Mouse (Mus musculus) midbrain, embryonic 16.5 days (tissue): Measurements from ENCODE around the gene Chtop. TPM values are rescaled to one million over a fixed set of nuclear protein-coding genes. Genes with fewer than 3 reads are reported as not detected.

Experiments
- ATAC-seq: fragments of 200-750 bp; cut with Nextera tagmentation; 2 replicates; pipeline ENCODE4 v1.8.0; 2017; ENCODE audit warnings: moderate TSS enrichment
- H3K27ac ChIP-seq: fragments of 300-500 bp; sonication (generic); 2 replicates; pipeline ENCODE4 v1.5.1; 2014; ENCODE audit warnings: mild to moderate bottlenecking, low read length, mixed read lengths
- H3K27me3 ChIP-seq: fragments of 300-500 bp; sonication (generic); 2 replicates; pipeline ENCODE4 v1.6.1; 2014; ENCODE audit warnings: low read depth, low read length, mixed read lengths; ENCODE audit not compliant: control insufficient read depth, insufficient read depth
- H3K36me3 ChIP-seq: fragments of 300-500 bp; sonication (generic); 2 replicates; pipeline ENCODE4 v1.6.1; 2014; ENCODE audit warnings: mild to moderate bottlenecking, low read length, moderate library complexity, mixed read lengths; ENCODE audit not compliant: control insufficient read depth, insufficient read depth
- H3K4me1 ChIP-seq: fragments of 300-500 bp; sonication (generic); 2 replicates; pipeline ENCODE4 v1.6.1; 2014; ENCODE audit warnings: mild to moderate bottlenecking, low read length, mixed read lengths; ENCODE audit not compliant: control insufficient read depth, insufficient read depth
- H3K4me2 ChIP-seq: fragments of 300-500 bp; sonication (generic); 2 replicates; pipeline ENCODE4 v1.6.1; 2014; ENCODE audit warnings: mild to moderate bottlenecking, low read length, mixed read lengths
- H3K4me3 ChIP-seq: fragments of 300-500 bp; sonication (generic); 2 replicates; pipeline ENCODE4 v1.5.1; 2014; ENCODE audit warnings: low read depth, mild to moderate bottlenecking, low read length, moderate library complexity, mixed read lengths
- H3K9ac ChIP-seq: fragments of 300-500 bp; sonication (generic); 2 replicates; pipeline ENCODE4 v1.6.1; 2014; ENCODE audit warnings: low read depth, low read length, mixed read lengths
- H3K9me3 ChIP-seq: fragments of 300-500 bp; sonication (generic); replicated peaks from 2 replicates; pipeline ENCODE4 v1.6.1; 2014; ENCODE audit warnings: mild to moderate bottlenecking, low read length, mixed read lengths; ENCODE audit not compliant: control insufficient read depth, poor library complexity, severe bottlenecking
- WGBS: fragments of 180-500 bp; shearing (Covaris S2); extraction: QIAGEN DNeasy Blood & Tissue Kit; methylation state at CpG from one replicate; pipeline ENCODE4 v1.1.7; 2014; 5-methylcytosine and 5-hydroxymethylcytosine counted together
- polyA plus RNA-seq: library from polyadenylated mRNA; unstranded; fragments of >200 nt; fragmentation: Nextera tagmentation; extraction: Ambion mirVana; gene quantifications from 2 replicates; pipeline ENCODE4 v1.2.1, GENCODE M21; 2015

The Chtop gene
- polyA plus RNA-seq, 1 experiment from 2014 or later, result 167 TPM

DNA sequence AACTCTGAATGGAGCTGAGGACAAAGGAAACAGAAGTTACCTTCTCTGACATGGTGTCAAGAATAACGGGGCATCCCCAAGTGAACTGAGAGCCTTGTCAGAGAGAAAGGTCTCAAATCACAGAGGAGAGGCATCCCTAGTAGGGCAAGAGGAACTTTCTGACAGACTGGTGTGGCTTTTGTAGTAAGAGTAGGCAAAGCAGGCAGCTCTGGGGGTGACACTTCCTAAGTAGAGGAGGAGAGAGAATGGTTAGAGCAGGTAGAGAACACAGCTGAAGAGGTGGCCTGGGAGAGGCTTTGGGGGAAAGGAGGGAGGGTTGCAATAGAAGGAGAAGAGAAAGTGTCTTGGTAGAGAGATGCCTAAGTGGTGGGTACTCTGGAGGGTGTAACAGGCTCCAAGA is 26.1 kb upstream of the Chtop start:
- no peak overlapping the region for H3K4me2 ChIP-seq
- 68% methylated on average over 1 of the region's 1 CpGs for WGBS
- no peak for ATAC-seq
- no peaks in the 10 kb centered on the region for H3K36me3 ChIP-seq
- H3K9me3 ChIP-seq, result no peaks in the 10 kb centered on the region
- H3K9ac ChIP-seq, result no peak overlapping the region
- no peak overlapping the region for H3K4me3 ChIP-seq
- no peaks in the 10 kb centered on the region for H3K27me3 ChIP-seq
- no peaks in the 10 kb centered on the region for H3K4me1 ChIP-seq
- H3K27ac ChIP-seq, result no peak overlapping the region

DNA sequence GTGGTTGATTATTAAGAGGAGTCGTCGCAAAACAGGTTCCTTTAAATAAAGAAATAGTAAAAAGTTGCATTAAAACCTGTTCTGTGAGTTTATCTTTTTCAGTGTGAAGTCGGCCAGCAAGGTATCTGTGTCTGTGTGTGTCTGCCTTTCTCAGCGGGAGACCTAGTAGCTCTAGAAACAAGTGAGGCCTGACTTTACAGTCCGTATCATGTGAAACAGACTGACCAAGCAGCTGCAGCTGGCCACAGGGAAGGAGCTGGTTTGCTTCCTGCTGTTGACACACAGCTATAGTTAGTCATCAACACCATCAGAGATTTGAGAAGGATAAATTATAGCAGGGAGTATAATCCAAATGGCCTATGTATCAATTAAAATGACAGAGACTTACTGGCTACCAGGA is 22.4 kb upstream of the Chtop start:
- no peak overlapping the region for H3K4me2 ChIP-seq
- no peak for ATAC-seq
- H3K9me3 ChIP-seq, result no peaks in the 10 kb centered on the region
- no peak overlapping the region for H3K9ac ChIP-seq
- no peaks in the 10 kb centered on the region for H3K27me3 ChIP-seq
- H3K4me3 ChIP-seq, result no peak overlapping the region
- WGBS, result 80% methylated on average over 5 of the region's 5 CpGs
- no peak overlapping the region for H3K27ac ChIP-seq
- no peaks in the 10 kb centered on the region for H3K4me1 ChIP-seq
- H3K36me3 ChIP-seq, result no peaks in the 10 kb centered on the region

DNA sequence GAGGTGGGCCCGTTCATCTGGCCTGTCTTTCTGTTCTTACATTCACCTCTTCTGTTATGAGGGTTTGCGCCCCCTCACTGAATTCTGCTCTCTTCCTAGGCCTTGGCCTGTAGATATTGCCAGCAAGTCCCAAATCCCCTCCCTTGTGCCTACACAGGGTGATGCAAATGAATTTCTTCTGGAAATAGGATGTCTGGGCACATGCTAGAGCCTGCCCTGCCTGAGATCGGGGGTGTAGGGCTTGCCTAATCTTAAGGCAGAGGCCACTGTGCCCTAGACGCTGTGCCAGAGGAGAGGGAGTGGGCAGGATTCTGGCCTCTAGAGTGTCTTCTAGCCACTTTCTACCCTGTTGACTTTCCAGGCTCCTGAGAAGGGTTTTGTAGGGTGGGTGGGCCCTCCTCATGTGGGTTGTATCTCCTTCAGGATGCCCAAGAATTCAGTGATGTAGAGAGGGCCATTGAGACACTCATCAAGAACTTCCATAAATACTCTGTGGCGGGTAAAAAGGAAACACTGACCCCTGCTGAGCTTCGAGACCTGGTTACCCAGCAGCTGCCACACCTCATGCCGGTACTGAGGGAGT is 18.1 kb upstream of the Chtop start:
- Histone ChIP-seq H3K27me3 (no peaks in the 10 kb centered on the region), H3K27ac (no peak overlapping the region), H3K4me3 (no peak overlapping the region), H3K4me2 (no peak overlapping the region), H3K4me1 (no peaks in the 10 kb centered on the region), H3K36me3 (no peaks in the 10 kb centered on the region), H3K9me3 (no peaks in the 10 kb centered on the region), H3K9ac (no peak overlapping the region)
- ATAC-seq, result no peak
- WGBS, result 92% methylated on average over 7 of the region's 7 CpGs

DNA sequence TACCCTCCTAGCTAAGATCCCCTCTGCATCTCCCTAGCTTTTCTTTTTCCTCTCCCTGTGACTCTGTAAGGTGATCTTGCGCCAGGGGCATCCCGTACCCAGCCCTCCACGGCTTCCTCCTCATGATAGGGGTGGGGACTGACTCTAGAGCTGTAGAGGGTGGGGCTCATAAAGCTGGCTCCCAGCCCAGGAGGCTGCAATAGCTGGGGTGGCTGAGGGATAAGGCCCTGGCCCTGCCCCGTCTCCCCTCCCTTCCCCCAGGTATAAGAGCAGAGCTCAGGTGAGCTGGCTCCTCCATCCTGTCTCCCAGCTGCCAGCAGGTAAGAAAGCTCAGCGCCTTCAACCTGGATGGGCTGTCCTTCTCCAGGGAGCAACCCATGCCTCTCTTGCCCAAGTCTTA is 17.3 kb upstream of the Chtop start, which contains the start of gene S100a14:
Gene S100a14, plus strand, starts transcription at position 277 of the 400 bp plus-strand sequence.
- WGBS, result 86% methylated on average over 5 of the region's 5 CpGs
- no peak for ATAC-seq
- Histone ChIP-seq H3K9me3 (no peaks in the 10 kb centered on the region), H3K27ac (no peak within 1 kb of the TSS), H3K4me1 (no peaks in the 10 kb centered on the region), H3K9ac (no peak within 1 kb of the TSS), H3K4me3 (no peak within 1 kb of the TSS), H3K27me3 (no peaks in the 10 kb centered on the region), H3K4me2 (no peak within 1 kb of the TSS), H3K36me3 (no peaks in the 10 kb centered on the region)

DNA sequence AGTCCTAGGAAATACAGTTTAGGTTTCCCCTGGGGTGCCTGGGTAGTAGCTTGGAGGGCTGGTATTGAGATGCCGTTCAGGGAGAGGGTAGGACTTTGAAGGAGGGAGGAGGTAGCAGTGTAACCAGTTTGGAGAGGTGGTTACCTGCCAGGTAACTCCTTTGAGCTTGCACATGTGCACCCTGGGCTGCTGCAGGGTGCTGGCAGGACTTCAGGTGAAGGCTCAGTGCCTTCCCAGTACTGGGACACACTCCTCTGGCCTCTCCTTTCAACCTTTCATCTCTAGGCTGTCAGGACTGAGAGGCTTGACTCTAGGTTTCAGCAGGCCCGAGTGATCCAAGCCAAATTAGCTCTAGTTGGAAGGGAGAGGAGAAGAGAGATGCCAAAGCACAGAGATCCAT is 16.8 kb upstream of the Chtop start:
- Histone ChIP-seq H3K27me3 (no peaks in the 10 kb centered on the region), H3K4me1 (no peaks in the 10 kb centered on the region), H3K9ac (no peak overlapping the region), H3K9me3 (no peaks in the 10 kb centered on the region), H3K36me3 (no peaks in the 10 kb centered on the region), H3K4me2 (no peak overlapping the region), H3K4me3 (no peak overlapping the region), H3K27ac (no peak overlapping the region)
- ATAC-seq, result no peak
- WGBS, result 79% methylated on average over 2 of the region's 2 CpGs

DNA sequence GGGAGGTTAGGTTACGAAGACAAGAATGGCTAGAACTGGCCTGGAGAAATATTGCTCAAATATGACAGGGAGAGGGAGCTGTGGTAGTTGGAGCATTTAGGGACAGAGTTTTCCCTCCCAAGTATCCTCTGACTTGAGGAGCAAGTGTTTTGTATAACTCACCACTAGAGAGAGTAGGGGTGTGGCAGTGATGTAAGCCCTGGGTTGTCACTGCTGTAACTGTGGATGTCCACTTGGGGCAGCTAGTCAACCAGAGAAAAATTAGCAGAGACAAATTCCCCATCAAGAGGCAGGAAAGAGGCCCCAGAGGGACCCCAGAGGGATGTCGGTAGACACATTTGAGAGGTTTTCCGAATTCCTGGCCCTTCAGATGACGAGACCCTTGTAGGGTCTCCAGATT is 16.1 kb upstream of the Chtop start:
- H3K36me3 ChIP-seq, result no peaks in the 10 kb centered on the region
- H3K9me3 ChIP-seq, result no peaks in the 10 kb centered on the region
- no peaks in the 10 kb centered on the region for H3K4me1 ChIP-seq
- H3K4me2 ChIP-seq, result no peak overlapping the region
- no peak overlapping the region for H3K27ac ChIP-seq
- no peak for ATAC-seq
- no peaks in the 10 kb centered on the region for H3K27me3 ChIP-seq
- H3K4me3 ChIP-seq, result no peak overlapping the region
- H3K9ac ChIP-seq, result no peak overlapping the region
- WGBS, result 69% methylated on average over 4 of the region's 4 CpGs

DNA sequence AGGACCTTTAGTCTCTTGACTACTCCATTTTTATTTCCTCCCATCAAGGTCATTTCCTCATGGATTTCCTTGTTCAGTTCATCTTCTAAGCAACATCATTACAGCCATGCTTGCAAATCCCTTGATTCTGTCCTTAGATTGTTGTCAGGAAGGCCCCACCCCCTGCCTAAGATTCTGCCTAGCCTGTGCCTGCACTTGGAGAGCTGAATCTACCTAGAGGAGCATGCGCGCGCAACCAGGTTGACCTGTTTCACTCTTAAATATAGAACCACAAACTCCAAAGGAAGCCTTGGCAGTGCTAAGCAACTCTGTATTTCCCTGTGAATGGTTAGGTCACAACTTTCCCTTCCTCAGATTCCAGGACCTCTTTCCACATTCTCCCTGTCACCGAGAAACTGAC is 8.4 kb upstream of the Chtop start:
- Histone ChIP-seq H3K4me1 (peaks cover 7% of the 10 kb centered on the region; the same call in 1 of the 2 replicates), H3K9ac (no peak overlapping the region), H3K9me3 (no peaks in the 10 kb centered on the region), H3K27ac (no peak overlapping the region), H3K27me3 (peaks cover 23% of the 10 kb centered on the region), H3K36me3 (no peaks in the 10 kb centered on the region), H3K4me2 (no peak overlapping the region), H3K4me3 (no peak overlapping the region)
- WGBS, result 93% methylated on average over 4 of the region's 4 CpGs
- ATAC-seq, result no peak

DNA sequence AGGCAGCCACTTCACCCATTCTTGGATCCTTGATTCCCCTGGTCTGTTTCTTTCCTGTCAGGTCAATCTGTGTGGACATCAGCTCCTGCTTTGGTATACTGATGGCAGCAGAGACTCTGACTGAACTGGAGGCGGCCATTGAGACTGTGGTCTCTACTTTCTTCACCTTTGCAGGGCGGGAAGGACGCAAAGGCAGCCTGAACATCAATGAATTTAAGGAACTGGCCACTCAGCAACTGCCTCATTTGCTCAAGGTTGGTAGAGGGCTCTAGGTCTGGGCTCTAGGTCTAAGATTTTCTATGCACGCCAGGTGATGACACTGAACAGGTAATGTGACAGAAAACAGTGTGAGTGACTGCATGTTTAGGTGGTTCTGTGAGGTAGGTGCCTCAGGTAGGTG is 6.5 kb upstream of the Chtop start:
- Histone ChIP-seq H3K4me3 (no peak overlapping the region), H3K9ac (no peak overlapping the region), H3K4me2 (no peak overlapping the region), H3K36me3 (no peaks in the 10 kb centered on the region), H3K4me1 (peaks cover 7% of the 10 kb centered on the region; the same call in 1 of the 2 replicates), H3K9me3 (no peaks in the 10 kb centered on the region), H3K27ac (no peak overlapping the region), H3K27me3 (peaks cover 29% of the 10 kb centered on the region)
- 88% methylated on average over 4 of the region's 4 CpGs for WGBS
- ATAC-seq, result no peak

DNA sequence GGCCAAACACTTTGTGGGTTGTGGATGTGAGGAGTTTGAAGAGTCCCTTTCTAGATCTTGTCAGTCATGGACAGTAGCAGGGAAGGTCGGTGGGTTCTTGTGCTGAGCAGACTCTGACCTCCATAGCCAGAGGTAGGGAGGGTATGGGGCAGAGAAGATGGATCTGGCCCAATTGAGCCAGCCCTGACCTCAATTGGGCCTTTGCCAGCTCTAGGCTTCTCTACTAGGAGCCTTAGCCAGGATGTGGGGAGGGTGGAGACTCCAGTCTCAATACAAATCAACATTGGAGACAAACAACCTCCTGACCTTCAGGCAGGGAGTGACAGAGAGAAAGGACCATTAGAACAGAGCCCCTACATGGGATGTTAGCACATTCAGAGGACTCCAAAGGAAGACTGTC is 5.9 kb upstream of the Chtop start:
- Histone ChIP-seq H3K9me3 (no peaks in the 10 kb centered on the region), H3K4me2 (peak overlapping the region; percentile 57), H3K36me3 (no peaks in the 10 kb centered on the region), H3K9ac (no peak overlapping the region), H3K27me3 (peaks cover 29% of the 10 kb centered on the region), H3K4me1 (peaks cover 7% of the 10 kb centered on the region; the same call in 1 of the 2 replicates), H3K4me3 (peak overlapping the region; percentile 30), H3K27ac (no peak overlapping the region)
- 50% methylated on average over 1 of the region's 1 CpGs for WGBS
- ATAC-seq, result no peak
